Mouse (Mus musculus) MEL (cell line): ENCODE measurements around the gene Dennd1a. TPM values are rescaled to one million over a fixed set of nuclear protein-coding genes. Genes with fewer than 3 reads are reported as not detected.

ENCODE experiments used
- DNase-seq: peaks from one replicate; pipeline ENCODE4 v3.0.0; 2011; ENCODE audit warnings: low read depth, low spot score
- H3K27ac ChIP-seq: 2 replicates; pipeline ENCODE4 v1.5.1; 2012; ENCODE audit warnings: low read depth, mild to moderate bottlenecking, control low read depth, low read length, moderate library complexity; ENCODE audit not compliant: control insufficient read depth
- H3K27me3 ChIP-seq, 2 experiments: fragments of 150-350 bp in 1 of 2; sonication (generic) in 1 of 2; 2 replicates each; pipeline ENCODE4 v1.6.1; 2012; ENCODE audit warnings: low read length in 2 of 2, mild to moderate bottlenecking in 2 of 2, improper control_type of control experiment in 1 of 2, moderate library complexity in 1 of 2; ENCODE audit not compliant: insufficient read depth in 2 of 2, control insufficient read depth in 1 of 2
- H3K36me3 ChIP-seq, 2 experiments: 2 replicates each; pipeline ENCODE4 v1.6.1; 2012 to 2014; ENCODE audit warnings: low read length in 2 of 2, improper control_type of control experiment in 1 of 2, inconsistent platforms in 1 of 2, mild to moderate bottlenecking in 1 of 2; ENCODE audit not compliant: insufficient read depth in 2 of 2, control insufficient read depth in 1 of 2
- H3K4me1 ChIP-seq, 2 experiments: fragments of 150-350 bp in 1 of 2; sonication (generic) in 1 of 2; 2 replicates each; pipeline ENCODE4 v1.6.1; 2012; ENCODE audit warnings: low read length in 2 of 2, improper control_type of control experiment in 1 of 2, mild to moderate bottlenecking in 1 of 2; ENCODE audit not compliant: insufficient read depth in 2 of 2, control insufficient read depth in 1 of 2
- H3K4me3 ChIP-seq, 2 experiments: fragments of 150-350 bp in 1 of 2; sonication (generic) in 1 of 2; 2 replicates each; pipeline ENCODE4 v1.5.1; 2012; ENCODE audit warnings: low read depth in 2 of 2, low read length in 2 of 2, mild to moderate bottlenecking in 2 of 2, moderate library complexity in 2 of 2, control low read depth in 1 of 2, improper control_type of control experiment in 1 of 2; ENCODE audit not compliant: control insufficient read depth in 1 of 2, insufficient read depth in 1 of 2
- H3K79me2 ChIP-seq: 2 replicates; pipeline ENCODE4 v1.6.1; 2012; ENCODE audit warnings: mild to moderate bottlenecking, low read length, moderate library complexity; ENCODE audit not compliant: control insufficient read depth, poor library complexity, insufficient read depth
- H3K9ac ChIP-seq: 2 replicates; pipeline ENCODE4 v1.6.1; 2012; ENCODE audit warnings: low read depth, mild to moderate bottlenecking, control low read depth, low read length, moderate library complexity; ENCODE audit not compliant: control insufficient read depth, poor library complexity, severe bottlenecking
- H3K9me3 ChIP-seq: fragments of 150-350 bp; sonication (generic); replicated peaks from 2 replicates; pipeline ENCODE4 v1.6.1; 2012; ENCODE audit warnings: mild to moderate bottlenecking, low read length, improper control_type of control experiment, moderate library complexity; ENCODE audit not compliant: insufficient read depth
- BHLHE40 ChIP-seq: IDR thresholded peaks from 2 replicates; pipeline ENCODE4 v1.6.1; 2012; ENCODE audit warnings: low read depth, mild to moderate bottlenecking, inconsistent platforms, low read length, improper control_type of control experiment, borderline replicate concordance
- CHD1 ChIP-seq: IDR thresholded peaks from 2 replicates; pipeline ENCODE4 v1.6.1; 2012; ENCODE audit warnings: low read depth, mild to moderate bottlenecking, inconsistent platforms, low read length, improper control_type of control experiment
- CTCF ChIP-seq, 3 experiments: IDR thresholded peaks in 2 of 3; conservative IDR thresholded peaks in 1 of 3; 2 replicates each; pipeline ENCODE4 v1.5.1; 2011 to 2012; ENCODE audit warnings: low read length in 3 of 3, low read depth in 2 of 3, mild to moderate bottlenecking in 2 of 3, improper control_type of control experiment in 1 of 3, inconsistent platforms in 1 of 3, mixed read lengths in 1 of 3, moderate library complexity in 1 of 3; ENCODE audit not compliant: control insufficient read depth in 1 of 3, insufficient read depth in 1 of 3, poor library complexity in 1 of 3, severe bottlenecking in 1 of 3
- E2F4 ChIP-seq: IDR thresholded peaks from 2 replicates; pipeline ENCODE4 v1.6.1; 2011; ENCODE audit warnings: low read depth, low read length, improper control_type of control experiment, borderline replicate concordance
- ELF1 ChIP-seq: IDR thresholded peaks from 2 replicates; pipeline ENCODE4 v1.6.1; 2014; ENCODE audit warnings: low read depth, mild to moderate bottlenecking, inconsistent platforms, low read length, improper control_type of control experiment, moderate library complexity
- EP300 ChIP-seq, 2 experiments: IDR thresholded peaks; 2 replicates each; pipeline ENCODE4 v1.6.1; 2011; ENCODE audit warnings: improper control_type of control experiment in 2 of 2, low read length in 2 of 2, low read depth in 1 of 2, mild to moderate bottlenecking in 1 of 2
- GABPA ChIP-seq: IDR thresholded peaks from 2 replicates; pipeline ENCODE4 v1.6.1; 2012; ENCODE audit warnings: low read depth, mild to moderate bottlenecking, inconsistent platforms, low read length, improper control_type of control experiment, moderate library complexity
- GATA1 ChIP-seq: IDR thresholded peaks from 2 replicates; pipeline ENCODE4 v1.6.1; 2011; ENCODE audit warnings: low read depth, low read length, improper control_type of control experiment
- KAT2A ChIP-seq: conservative IDR thresholded peaks from 2 replicates; pipeline ENCODE4 v1.6.1; 2012; ENCODE audit warnings: low read depth, low read length, improper control_type of control experiment, inconsistent platforms
- MAX ChIP-seq: IDR thresholded peaks from 2 replicates; pipeline ENCODE4 v1.6.1; 2011; ENCODE audit warnings: low read length, improper control_type of control experiment
- MAZ ChIP-seq: IDR thresholded peaks from 2 replicates; pipeline ENCODE4 v1.6.1; 2012; ENCODE audit warnings: low read depth, mild to moderate bottlenecking, inconsistent platforms, low read length, improper control_type of control experiment
- MXI1 ChIP-seq: IDR thresholded peaks from 2 replicates; pipeline ENCODE4 v1.6.1; 2011; ENCODE audit warnings: mild to moderate bottlenecking, low read depth, low read length, improper control_type of control experiment
- MYB ChIP-seq: IDR thresholded peaks from 2 replicates; pipeline ENCODE4 v1.6.1; 2011; ENCODE audit warnings: mild to moderate bottlenecking, low read depth, low read length, improper control_type of control experiment
- MYC ChIP-seq: IDR thresholded peaks from 2 replicates; pipeline ENCODE4 v1.6.1; 2011; ENCODE audit warnings: low read depth, mild to moderate bottlenecking, low read length, improper control_type of control experiment, moderate library complexity
- NRF1 ChIP-seq: IDR thresholded peaks from 2 replicates; pipeline ENCODE4 v1.6.1; 2014; ENCODE audit warnings: low read depth, mild to moderate bottlenecking, inconsistent platforms, low read length, improper control_type of control experiment, moderate library complexity; ENCODE audit not compliant: poor library complexity, insufficient read depth, severe bottlenecking
- RAD21 ChIP-seq: IDR thresholded peaks from 2 replicates; pipeline ENCODE4 v1.6.1; 2011; ENCODE audit warnings: mild to moderate bottlenecking, low read depth, low read length, improper control_type of control experiment
- SIN3A ChIP-seq: IDR thresholded peaks from 2 replicates; pipeline ENCODE4 v1.6.1; 2012; ENCODE audit warnings: low read length, improper control_type of control experiment, inconsistent platforms
- SMC3 ChIP-seq: IDR thresholded peaks from 2 replicates; pipeline ENCODE4 v1.6.1; 2011; ENCODE audit warnings: low read depth, low read length, improper control_type of control experiment
- TBP ChIP-seq: IDR thresholded peaks from 2 replicates; pipeline ENCODE4 v1.8.0; 2011; ENCODE audit warnings: low read depth, low read length, improper control_type of control experiment
- UBTF ChIP-seq: IDR thresholded peaks from 2 replicates; pipeline ENCODE4 v1.6.1; 2012; ENCODE audit warnings: low read depth, mild to moderate bottlenecking, inconsistent platforms, low read length, improper control_type of control experiment, moderate library complexity, borderline replicate concordance; ENCODE audit not compliant: insufficient read depth
- USF2 ChIP-seq, 2 experiments: IDR thresholded peaks; 2 replicates each; pipeline ENCODE4 v1.6.1; 2011 to 2012; ENCODE audit warnings: improper control_type of control experiment in 2 of 2, low read length in 2 of 2, borderline replicate concordance in 1 of 2, inconsistent platforms in 1 of 2, low read depth in 1 of 2, mild to moderate bottlenecking in 1 of 2; ENCODE audit not compliant: insufficient read depth in 1 of 2
- ZC3H11A ChIP-seq: IDR thresholded peaks from 2 replicates; pipeline ENCODE4 v1.6.1; 2012; ENCODE audit warnings: low read depth, mild to moderate bottlenecking, inconsistent platforms, low read length, improper control_type of control experiment
- ZKSCAN1 ChIP-seq: IDR thresholded peaks from 2 replicates; pipeline ENCODE4 v1.6.1; 2012; ENCODE audit warnings: low read depth, mild to moderate bottlenecking, inconsistent platforms, low read length, improper control_type of control experiment, moderate library complexity
- ZMIZ1 ChIP-seq: IDR thresholded peaks from 2 replicates; pipeline ENCODE4 v1.6.1; 2012; ENCODE audit warnings: low read depth, mild to moderate bottlenecking, inconsistent platforms, low read length, improper control_type of control experiment, moderate library complexity
- polyA plus RNA-seq, 2 experiments: library from polyadenylated mRNA; stranded (reverse) in 1 of 2; unstranded in 1 of 2; fragments of >175 nt in 1 of 2; fragments of >200 nt in 1 of 2; gene quantifications; 2 replicates each; pipeline versions ENCODE4 v1.2.1 to v1.2.4; 2012; ENCODE audit warnings: low replicate concordance in 2 of 2, low read depth in 1 of 2; ENCODE audit not compliant: insufficient read length in 2 of 2, insufficient read depth in 1 of 2, missing spikeins in 1 of 2
- total RNA-seq: library from RNA; depleted of rRNA; stranded (reverse); fragments of 300-350 nt; gene quantifications from 2 replicates; pipeline ENCODE4 v1.2.3, GENCODE M21; 2012

Dennd1a gene
- total and polyA plus RNA-seq, 3 experiments: 5.0 to 21.8 TPM; not detected in 1

GRCm38 (mm10) chr2:37811682-37812081, 475.5 kb downstream of the Dennd1a start:
- H3K9me3 ChIP-seq: no peaks in the 10 kb centered on the region
- TF ChIP-seq SMC3 (no peak), ELF1 (no peak), ZC3H11A (no peak)
- TF ChIP-seq, all 39 proteins: peak for 0
- Histone ChIP-seq H3K4me3 (no peak overlapping the region), H3K27ac (no peak overlapping the region), H3K9ac (no peak overlapping the region), H3K36me3 (no peaks in the 10 kb centered on the region), H3K27me3 (no peaks in the 10 kb centered on the region), H3K4me1 (no peaks in the 10 kb centered on the region), H3K79me2 (no peaks in the 10 kb centered on the region)
- no peak for DNase-seq

GRCm38 (mm10) chr2:37802610-37803212, 484.5 kb downstream of the Dennd1a start:
- Histone ChIP-seq H3K27ac (no peak overlapping the region), H3K36me3 (no peaks in the 10 kb centered on the region), H3K9me3 (no peaks in the 10 kb centered on the region), H3K27me3 (no peaks in the 10 kb centered on the region), H3K4me3 (no peak overlapping the region), H3K4me1 (no peaks in the 10 kb centered on the region)
- peak; percentile 77 for DNase-seq
- TF ChIP-seq ZMIZ1: no peak
- no peak for TF ChIP-seq MXI1
- no peak for TF ChIP-seq EP300 (IDR thresholded peaks at IDR 0.05; ENCODE audit: low read depth in 1 of 2, low read length in 2 of 2)
- TF ChIP-seq MAX: 0 out of 2 replicates have a peak, but pooled peaks have one; percentile 47
- TF ChIP-seq CHD1: no peak
- peak; percentile 83 for TF ChIP-seq RAD21
- 0 out of 2 replicates have a peak, but pooled peaks have one; percentile 42 for TF ChIP-seq ELF1
- no peak for TF ChIP-seq E2F4
- no peak for TF ChIP-seq GABPA
- peak; percentile 89 for TF ChIP-seq MYC
- TF ChIP-seq SMC3: peak; percentile 67
- no peak for TF ChIP-seq USF2 (IDR thresholded peaks at IDR 0.05; ENCODE audit: borderline replicate concordance in 1 of 2, insufficient read depth in 1 of 2, low read depth in 1 of 2, low read length in 2 of 2)
- TF ChIP-seq MAZ: no peak
- no peak for TF ChIP-seq NRF1
- TF ChIP-seq CTCF (IDR thresholded peaks at IDR 0.05 in 2 of 3, conservative IDR thresholded peaks at IDR 0.05 in 1 of 3; ENCODE audit: control insufficient read depth in 1 of 3, insufficient read depth in 1 of 3, low read depth in 2 of 3, low read length in 3 of 3, poor library complexity in 1 of 3, severe bottlenecking in 1 of 3): peak; percentile 86 to 92 (median 88)
- no peak for TF ChIP-seq UBTF
- TF ChIP-seq ZKSCAN1: no peak
- no peak for TF ChIP-seq MYB
- no peak for TF ChIP-seq SIN3A
- TF ChIP-seq KAT2A: no peak
- TF ChIP-seq ZC3H11A: peak; percentile 49
- no peak for TF ChIP-seq TBP
- no peak for TF ChIP-seq BHLHE40
- TF ChIP-seq GATA1: no peak
- TF ChIP-seq, all 39 proteins: peak for 7
- no peaks in the 10 kb centered on the region for H3K79me2 ChIP-seq
- no peak overlapping the region for H3K9ac ChIP-seq
